Mouse (Mus musculus) bone marrow, adult 2 months (tissue): ENCODE data around the gene Fgfr2. TPM values are rescaled to one million over a fixed set of nuclear protein-coding genes. Genes with fewer than 3 reads are reported as not detected.
A peak's percentile ranks its signal among the peaks of the same experiment; 100 is the strongest.

ENCODE experiments used
- H3K27ac ChIP-seq: fragments of 200-500 bp; 2 replicates; pipeline ENCODE4 v1.5.1; 2012; ENCODE audit warnings: low read depth, mild to moderate bottlenecking, control low read depth, inconsistent platforms, low read length; ENCODE audit not compliant: control insufficient read depth, poor library complexity, insufficient read depth
- H3K4me1 ChIP-seq: fragments of 200-500 bp; 2 replicates; pipeline ENCODE4 v1.6.1; 2011; ENCODE audit warnings: low read length; ENCODE audit not compliant: control insufficient read depth, insufficient read depth
- H3K4me3 ChIP-seq: fragments of 200-500 bp; replicated peaks from 2 replicates; pipeline ENCODE3; 2011; ENCODE audit warnings: mild to moderate bottlenecking, low read depth, low read length, control low read depth; ENCODE audit not compliant: control insufficient read depth
- CTCF ChIP-seq: fragments of 200-500 bp; IDR thresholded peaks from 2 replicates; pipeline ENCODE4 v1.5.1; 2011; ENCODE audit warnings: low read length, control low read depth; ENCODE audit not compliant: control insufficient read depth, insufficient read depth
- POLR2A ChIP-seq: fragments of 200-500 bp; IDR thresholded peaks from 2 replicates; pipeline ENCODE4 v1.6.1; 2011; ENCODE audit warnings: low read depth, mild to moderate bottlenecking, control low read depth, low read length, borderline replicate concordance; ENCODE audit not compliant: control insufficient read depth
- WGBS: fragments of 180-500 bp; shearing (Covaris S2); methylation state at CpG from one replicate; pipeline ENCODE4 v1.1.7; 2018; 5-methylcytosine and 5-hydroxymethylcytosine counted together
- polyA plus RNA-seq: library from polyadenylated mRNA; stranded (reverse); fragments of >200 nt; gene quantifications from 2 replicates; pipeline ENCODE4 v1.2.4, GENCODE M21; 2011; ENCODE audit warnings: low replicate concordance; ENCODE audit not compliant: missing spikeins, insufficient read depth, insufficient read length

The Fgfr2 gene
- polyA plus RNA-seq, 1 experiment = 8.2 TPM

GRCm38 (mm10) chr7:130866640-130867039 is 2256.5 kb downstream of the Fgfr2 start:
- H3K4me1 ChIP-seq = no peaks in the 10 kb centered on the region
- peak overlapping the region; percentile 94 for H3K4me3 ChIP-seq
- no peak for TF ChIP-seq CTCF
- TF ChIP-seq POLR2A = no peak
- H3K27ac ChIP-seq = no peak overlapping the region
- 25% methylated on average over 13 of the region's 13 CpGs for WGBS

- peak within 1 kb of the TSS; percentile 94 for H3K4me3 ChIP-seq
- WGBS = under 1% methylated on average over 111 of the region's 114 CpGs
- H3K4me1 ChIP-seq = no peaks in the 10 kb centered on the region
- no peak for TF ChIP-seq CTCF
- TF ChIP-seq POLR2A = peak; percentile 57; the same call in 1 of the 2 replicates
- H3K27ac ChIP-seq = peak within 1 kb of the TSS; percentile 79
Measured at GRCm38 (mm10) chr7:130865613-130866591, 2257.2 kb downstream of the Fgfr2 start, which contains the start of gene Plekha1. Gene Plekha1, plus strand, starts transcription at chr7:130865756.

GRCm38 (mm10) chr7:130864711-130865110 is 2258.4 kb downstream of the Fgfr2 start:
- Histone ChIP-seq H3K4me3 (no peak overlapping the region), H3K4me1 (no peaks in the 10 kb centered on the region), H3K27ac (no peak overlapping the region)
- 76% methylated on average over 7 of the region's 7 CpGs for WGBS
- no peak for TF ChIP-seq CTCF
- no peak for TF ChIP-seq POLR2A

- no peak overlapping the region for H3K27ac ChIP-seq
- no peak overlapping the region for H3K4me3 ChIP-seq
- TF ChIP-seq CTCF (no peak), POLR2A (no peak)
- no peaks in the 10 kb centered on the region for H3K4me1 ChIP-seq
- WGBS = 62% methylated on average over 1 of the region's 1 CpGs
Measured at GRCm38 (mm10) chr7:130862501-130862900, 2260.6 kb downstream of the Fgfr2 start.

GRCm38 (mm10) chr7:130860721-130861142 is 2262.4 kb downstream of the Fgfr2 start:
- TF ChIP-seq CTCF (no peak), POLR2A (no peak)
- 85% methylated on average over 11 of the region's 11 CpGs for WGBS
- Histone ChIP-seq H3K27ac (no peak overlapping the region), H3K4me3 (no peak overlapping the region), H3K4me1 (no peaks in the 10 kb centered on the region)

- H3K27ac ChIP-seq = no peak overlapping the region
- WGBS = 71% methylated on average over 5 of the region's 5 CpGs
- no peaks in the 10 kb centered on the region for H3K4me1 ChIP-seq
- H3K4me3 ChIP-seq = no peak overlapping the region
- TF ChIP-seq CTCF (no peak), POLR2A (no peak)
Measured at GRCm38 (mm10) chr7:130859926-130860325, 2263.2 kb downstream of the Fgfr2 start.

GRCm38 (mm10) chr7:130857973-130858372 is 2265.2 kb downstream of the Fgfr2 start:
- no peak overlapping the region for H3K4me3 ChIP-seq
- WGBS = 11% methylated on average over 6 of the region's 6 CpGs
- TF ChIP-seq POLR2A (no peak), CTCF (no peak)
- no peaks in the 10 kb centered on the region for H3K4me1 ChIP-seq
- no peak overlapping the region for H3K27ac ChIP-seq

GRCm38 (mm10) chr7:130855681-130856080 is 2267.5 kb downstream of the Fgfr2 start:
- Histone ChIP-seq H3K4me3 (no peak overlapping the region), H3K27ac (no peak overlapping the region), H3K4me1 (no peaks in the 10 kb centered on the region)
- TF ChIP-seq CTCF (no peak), POLR2A (no peak)
- WGBS = 57% methylated on average over 3 of the region's 3 CpGs
